Mouse (Mus musculus) gonadal fat pad, adult 2 months (tissue): ENCODE results near the gene Ctrb1. TPM values are rescaled to one million over a fixed set of nuclear protein-coding genes. Genes with fewer than 3 reads are reported as not detected.

ENCODE experiments used
- DNase-seq: peaks from one replicate; pipeline ENCODE4 v3.0.0-alpha.2; 2012; ENCODE audit warnings: low read depth
- polyA plus RNA-seq: library from polyadenylated mRNA; depleted of rRNA; stranded (reverse); fragments of >200 nt; gene quantifications from 2 replicates; pipeline ENCODE4 v1.2.3, GENCODE M21; 2012; rRNA removed

Ctrb1 gene
- 4.4 and 35.9 TPM in 2 replicates for polyA plus RNA-seq

GRCm38 (mm10) chr8:111690960-111691445 lies at the start of gene Ctrb1:
Gene Ctrb1 (minus strand): TSS chr8:111691010.
- no peak for DNase-seq

DNA sequence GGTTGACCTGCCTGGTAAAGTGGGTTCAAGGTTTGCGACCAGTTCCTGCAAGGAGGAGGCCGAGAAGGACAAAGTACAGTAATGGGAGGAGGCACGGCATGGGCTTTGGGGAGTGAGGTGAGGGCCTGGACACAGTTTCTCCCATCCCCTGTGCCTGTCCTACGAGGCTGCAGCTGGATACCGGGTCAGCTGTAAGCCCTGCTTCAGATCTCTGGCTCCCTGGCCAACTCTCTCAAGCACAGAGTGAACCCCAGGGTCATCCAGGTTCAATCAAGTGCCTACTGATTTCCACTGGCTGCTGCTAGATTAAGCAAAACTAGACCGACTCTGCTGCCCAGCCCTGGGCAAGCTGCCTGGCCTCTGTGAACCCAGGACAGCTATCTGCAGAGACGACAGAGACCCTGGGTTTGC lies 49.5 kb upstream of the Ctrb1 start:
- no peak for DNase-seq

DNA sequence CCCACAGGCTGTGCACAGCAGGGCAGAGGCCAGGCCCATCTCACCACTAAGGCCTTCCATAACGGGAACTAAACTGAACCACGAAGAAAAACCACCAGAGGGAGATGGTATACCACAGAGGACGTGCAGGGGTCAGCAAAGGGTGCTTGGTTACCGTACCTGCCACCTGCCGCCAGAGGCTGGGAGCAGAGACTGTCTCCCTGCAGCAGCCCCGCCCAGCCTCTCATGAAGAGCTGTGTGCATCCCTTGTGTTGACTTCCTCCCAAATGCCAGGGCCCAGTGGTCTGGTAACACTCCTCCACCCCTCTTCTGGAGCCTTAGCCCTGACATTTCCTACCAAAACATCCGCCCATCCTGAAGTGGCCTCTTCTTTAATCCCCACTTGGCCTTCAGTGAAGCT lies 48.8 kb upstream of the Ctrb1 start:
- DNase-seq, result no peak

- no peak for DNase-seq
Measured at GRCm38 (mm10) chr8:111738867-111739266, 48.1 kb upstream of the Ctrb1 start.

DNA sequence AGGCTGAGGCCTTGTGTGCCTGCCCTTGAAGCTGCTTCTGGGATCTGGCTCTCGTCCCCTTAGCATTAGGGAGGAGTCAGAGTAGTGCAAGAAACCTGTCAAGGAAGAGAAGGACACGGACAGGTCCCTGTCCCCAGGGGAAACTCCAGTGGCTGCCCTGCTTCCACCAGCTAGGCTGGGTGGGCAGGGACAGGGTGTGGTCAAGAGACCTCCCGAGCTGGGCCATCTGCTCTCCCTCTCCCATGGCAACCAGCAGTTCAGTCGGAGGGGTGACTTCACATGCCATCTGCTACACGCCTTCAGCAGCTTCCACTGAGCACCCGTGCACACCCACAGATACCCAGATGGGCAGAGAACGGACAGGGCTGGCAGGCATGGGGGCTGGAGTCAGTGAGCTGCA lies 45.5 kb upstream of the Ctrb1 start:
- no peak for DNase-seq

DNA sequence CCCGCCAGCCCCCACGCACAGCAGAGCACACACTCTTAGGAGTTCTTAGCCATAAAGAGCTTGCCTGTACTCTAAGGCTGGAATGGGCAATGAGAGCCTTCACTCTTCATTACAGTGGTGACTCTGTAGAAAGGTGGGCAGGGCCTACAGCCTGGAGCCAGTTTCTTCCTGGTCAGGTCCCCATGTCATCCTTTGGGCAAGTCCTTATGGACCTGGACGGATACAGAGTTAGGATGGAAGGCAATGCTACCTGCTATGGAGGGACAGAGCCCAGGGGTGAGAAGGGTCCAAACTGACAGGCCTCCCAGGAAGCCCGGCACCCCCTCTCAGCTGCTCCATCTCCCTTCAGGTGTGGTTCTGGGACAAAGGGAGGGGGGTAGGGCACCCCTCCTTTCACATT lies 45.0 kb upstream of the Ctrb1 start:
- DNase-seq, result no peak

DNA sequence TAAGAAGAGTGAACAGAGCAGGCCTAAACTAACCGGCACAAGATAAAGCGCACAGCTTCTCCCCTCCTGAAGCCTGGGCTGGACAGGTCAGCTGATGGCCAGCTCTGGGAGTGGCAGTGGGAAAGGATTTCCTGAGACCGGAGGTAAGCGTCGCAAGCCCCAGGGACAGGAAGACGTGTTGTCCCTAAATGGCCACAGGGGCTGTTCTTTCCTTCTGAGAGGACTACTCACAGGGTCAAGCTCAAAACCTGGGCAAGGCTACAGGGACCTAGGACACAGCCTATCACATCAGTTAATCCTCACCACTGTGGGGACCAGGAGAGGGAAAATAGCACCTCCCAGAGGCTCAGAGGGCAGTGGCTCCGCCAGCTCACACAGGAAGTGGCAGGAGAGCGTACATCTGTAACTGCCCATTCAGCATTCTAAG lies 44.5 kb upstream of the Ctrb1 start:
- DNase-seq, result no peak

DNA sequence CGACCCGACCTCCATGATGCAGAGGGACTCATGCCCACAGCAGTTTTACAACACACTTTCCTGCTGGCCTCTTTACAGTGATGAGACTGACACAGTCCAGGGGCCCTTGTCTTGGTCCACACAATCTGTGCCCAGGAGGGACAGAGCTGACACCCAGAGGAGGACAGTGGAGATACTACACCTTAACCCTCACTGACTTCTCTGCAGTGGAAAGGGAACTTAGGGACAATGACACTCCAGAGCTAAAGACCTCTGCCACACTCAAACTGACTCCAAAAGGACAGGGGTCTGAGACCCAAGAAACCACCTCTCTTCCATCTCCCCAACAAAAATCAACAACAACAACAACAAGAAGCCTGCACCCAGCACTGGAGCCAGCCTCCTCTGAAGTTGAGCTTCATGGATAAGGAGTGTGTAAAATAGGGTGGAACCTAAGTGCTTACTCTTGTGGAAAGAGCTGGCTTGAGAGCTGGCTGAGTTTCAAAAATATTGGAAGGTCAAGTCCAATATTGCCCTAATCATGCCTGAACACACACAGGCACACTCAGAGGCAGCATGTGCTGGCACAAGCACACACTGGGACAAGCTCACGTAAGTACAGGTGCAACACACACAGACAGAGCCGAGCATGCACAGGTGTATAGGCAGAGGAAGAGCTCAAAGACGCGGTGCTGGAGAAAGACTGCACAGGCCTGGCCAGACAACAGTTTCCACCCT lies 43.6 kb upstream of the Ctrb1 start:
- no peak for DNase-seq

GRCm38 (mm10) chr8:111733581-111734243 lies 42.9 kb upstream of the Ctrb1 start:
- no peak for DNase-seq

DNA sequence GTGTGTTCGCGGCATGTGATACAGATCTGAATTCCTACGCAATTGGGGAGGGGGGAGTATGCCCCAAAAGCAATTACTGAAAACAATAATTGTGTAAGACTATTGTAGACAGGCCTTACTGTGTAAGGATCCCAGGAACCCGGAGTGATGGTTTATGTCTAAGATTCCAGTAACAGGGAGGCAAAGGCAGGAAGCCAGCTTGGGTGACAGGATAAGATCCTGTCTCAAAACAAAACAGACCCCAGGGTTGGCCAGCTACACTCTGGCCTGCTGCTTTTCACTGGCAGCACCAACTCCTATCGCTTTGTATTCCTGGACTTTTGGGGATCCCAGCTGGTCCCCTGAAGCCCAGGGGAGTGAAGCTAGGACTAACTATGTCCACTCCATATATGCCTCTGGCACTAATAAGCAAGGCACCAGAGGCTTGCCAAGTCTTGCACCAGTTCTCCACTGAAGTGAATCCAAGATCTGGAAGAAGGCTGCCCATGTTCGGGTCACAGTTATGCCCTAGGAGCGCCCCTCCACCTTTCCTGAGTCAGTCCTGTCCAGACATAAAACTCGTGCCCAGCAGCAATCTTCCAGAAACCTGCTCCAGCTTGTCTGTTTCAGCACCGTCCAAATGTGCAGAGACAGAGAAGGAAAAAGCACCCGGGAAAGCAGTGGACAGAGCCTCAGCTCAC lies 41.7 kb upstream of the Ctrb1 start:
- peak; percentile 63 for DNase-seq

GRCm38 (mm10) chr8:111732004-111732403 lies 41.2 kb upstream of the Ctrb1 start:
- no peak for DNase-seq

DNA sequence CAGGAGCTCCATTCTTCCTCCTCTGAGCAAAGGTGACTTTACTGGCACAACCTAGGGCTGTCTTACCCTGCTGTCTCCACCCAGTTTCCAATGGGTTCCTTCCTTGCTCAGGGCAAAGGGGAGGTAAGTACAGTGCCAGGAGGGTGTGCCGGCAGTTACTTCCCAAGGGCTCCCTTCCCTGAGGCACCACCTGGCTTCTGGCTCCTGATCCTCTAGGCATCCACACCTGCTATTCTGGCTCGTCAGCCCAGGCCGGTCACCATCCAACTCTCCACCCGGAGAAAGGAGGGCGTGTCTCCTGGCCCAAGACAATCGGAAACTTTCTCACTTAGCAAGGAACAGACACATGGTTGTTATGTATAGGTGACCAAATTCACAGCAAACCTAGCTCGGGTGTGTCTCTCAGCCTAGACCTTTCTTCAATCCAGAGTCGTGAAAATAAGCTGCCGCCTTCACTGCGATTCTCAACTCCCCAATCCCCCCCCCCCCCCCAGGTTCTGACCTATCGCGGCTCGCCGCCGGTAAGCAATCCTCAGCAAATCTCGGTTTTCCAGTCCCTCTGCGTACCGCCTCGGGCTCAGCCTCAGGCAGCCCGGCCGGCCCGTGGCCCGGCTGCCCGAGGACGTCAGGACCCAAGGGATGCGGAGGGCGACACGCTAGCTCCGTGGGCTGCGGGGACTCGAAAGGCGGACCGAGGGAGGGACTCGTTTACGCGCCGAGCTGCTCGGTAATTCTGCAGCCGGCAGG lies 40.6 kb upstream of the Ctrb1 start:
- no peak for DNase-seq

DNA sequence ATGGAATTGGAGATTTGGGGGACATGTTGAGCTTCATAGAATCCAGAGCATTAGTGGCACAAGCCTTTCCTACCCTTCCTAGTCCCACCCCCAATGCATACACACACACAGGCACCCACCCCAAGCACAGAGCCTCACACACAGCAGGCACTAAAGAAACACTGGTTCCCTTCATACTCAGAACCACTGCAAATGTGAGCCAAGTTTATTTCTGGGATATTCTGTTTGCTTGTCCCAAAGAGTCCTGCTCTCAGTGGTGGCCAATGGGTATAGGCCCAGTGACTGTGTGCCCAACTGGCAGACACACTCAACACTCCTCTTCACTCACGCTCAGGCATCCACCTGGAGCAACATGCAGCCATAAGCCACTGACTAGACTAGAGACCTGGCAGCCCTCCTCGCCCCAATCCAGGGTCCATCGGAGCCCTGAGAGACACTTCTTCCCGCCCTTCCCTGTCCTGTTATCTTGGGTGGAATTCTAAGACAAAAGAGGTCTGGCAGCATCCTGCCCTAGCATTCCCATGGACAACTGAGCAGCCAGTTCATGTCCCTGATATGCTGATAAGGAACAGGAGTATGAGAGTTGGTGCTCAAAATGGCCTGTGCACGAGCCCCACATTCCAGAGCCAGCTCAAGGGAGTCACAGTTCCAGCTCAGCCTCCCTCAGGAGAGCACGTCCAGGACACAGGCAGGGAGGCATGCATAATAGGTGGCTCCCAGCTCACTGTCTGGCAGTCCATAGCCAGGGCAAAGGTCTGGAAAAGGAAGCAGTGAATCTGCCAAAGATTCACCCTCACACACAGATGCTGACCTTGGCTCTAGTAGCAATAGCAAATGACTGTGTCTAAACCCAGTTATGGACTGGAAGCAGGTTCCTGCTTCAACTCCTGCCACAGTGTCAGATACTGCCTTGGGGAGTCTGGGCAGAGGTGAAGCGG lies 38.7 kb upstream of the Ctrb1 start:
- DNase-seq, result peak; percentile 77

DNA sequence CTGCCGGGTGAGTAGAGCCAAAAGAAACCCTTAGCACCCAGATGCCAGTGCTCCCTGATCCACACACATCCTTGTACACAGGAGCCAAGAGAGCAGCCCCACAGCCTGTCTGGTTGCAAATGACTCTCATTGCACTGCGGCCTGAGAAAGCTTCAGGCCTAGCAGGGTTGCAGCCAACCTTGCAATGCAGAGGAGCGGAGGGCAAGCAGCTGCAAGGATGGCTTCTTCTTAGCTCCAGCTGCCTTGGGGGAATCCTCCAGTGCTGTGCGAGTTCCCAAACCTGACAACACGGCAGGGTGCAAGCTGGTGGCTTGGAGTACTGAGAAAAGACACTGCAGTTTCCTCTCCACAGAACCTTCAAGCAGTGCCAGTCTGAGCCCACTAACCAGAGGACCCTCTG lies 37.7 kb upstream of the Ctrb1 start:
- DNase-seq, result no peak

DNA sequence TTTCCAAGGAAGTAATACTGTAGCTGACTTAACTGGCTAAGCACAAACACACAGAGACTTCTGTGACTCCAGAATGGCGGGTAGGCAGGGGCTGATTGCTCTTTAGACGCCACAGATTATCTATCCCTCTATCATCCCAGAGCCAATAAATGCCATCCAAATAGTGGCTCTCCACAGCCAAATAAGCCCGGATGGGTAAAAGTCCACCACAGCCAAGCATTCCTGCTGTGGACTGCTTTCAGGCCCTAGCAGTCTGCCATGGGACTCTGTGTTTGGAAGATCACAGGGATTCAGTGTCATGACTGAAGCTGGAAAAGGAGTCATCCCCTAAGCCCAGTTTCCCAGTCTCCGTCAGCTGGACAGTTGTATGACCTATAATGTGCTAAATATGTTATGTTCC lies 36.7 kb upstream of the Ctrb1 start:
- no peak for DNase-seq

GRCm38 (mm10) chr8:111726102-111726900 lies 35.5 kb upstream of the Ctrb1 start:
- DNase-seq, result peak; percentile 69

DNA sequence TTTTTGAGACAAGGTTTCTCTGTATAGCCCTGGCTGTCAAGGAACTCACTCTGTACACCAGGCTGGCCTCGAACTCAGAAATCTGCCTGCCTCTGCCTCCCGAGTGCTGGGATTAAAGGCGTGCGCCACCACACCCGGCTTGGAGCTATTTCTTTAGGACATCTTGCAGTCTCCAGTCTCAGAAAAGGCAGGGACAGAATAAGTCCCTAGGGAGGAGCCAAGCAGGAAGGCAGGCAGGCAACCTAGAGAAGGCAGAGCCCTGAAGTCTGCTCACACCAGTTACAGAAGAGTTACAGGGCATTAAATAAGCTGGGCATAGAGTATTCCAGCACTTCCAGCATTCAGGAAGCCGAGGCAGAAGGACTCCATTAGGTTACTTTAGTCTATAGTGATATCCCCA lies 34.5 kb upstream of the Ctrb1 start:
- DNase-seq, result no peak

- DNase-seq, result no peak
Measured at GRCm38 (mm10) chr8:111720115-111720544, 29.3 kb upstream of the Ctrb1 start.

DNA sequence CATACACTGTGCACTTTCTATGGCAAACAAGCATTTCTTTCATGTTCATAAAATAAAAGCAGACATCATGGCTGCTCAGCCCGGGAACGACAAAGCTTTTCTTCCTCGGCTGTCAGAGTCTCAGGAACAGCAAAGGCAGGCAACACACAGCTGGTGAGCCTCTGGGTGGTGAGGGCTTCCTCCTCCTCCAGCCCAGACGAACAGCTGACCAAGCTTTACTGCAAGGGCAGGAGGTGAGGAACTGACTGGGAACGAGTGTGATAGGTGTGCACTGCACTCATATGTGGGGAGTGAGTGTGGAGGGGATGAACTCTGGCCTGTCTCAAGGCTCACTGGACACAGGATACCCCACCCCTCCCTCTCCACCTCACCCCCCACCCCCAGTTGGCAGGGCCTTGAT lies 28.1 kb upstream of the Ctrb1 start:
- no peak for DNase-seq

DNA sequence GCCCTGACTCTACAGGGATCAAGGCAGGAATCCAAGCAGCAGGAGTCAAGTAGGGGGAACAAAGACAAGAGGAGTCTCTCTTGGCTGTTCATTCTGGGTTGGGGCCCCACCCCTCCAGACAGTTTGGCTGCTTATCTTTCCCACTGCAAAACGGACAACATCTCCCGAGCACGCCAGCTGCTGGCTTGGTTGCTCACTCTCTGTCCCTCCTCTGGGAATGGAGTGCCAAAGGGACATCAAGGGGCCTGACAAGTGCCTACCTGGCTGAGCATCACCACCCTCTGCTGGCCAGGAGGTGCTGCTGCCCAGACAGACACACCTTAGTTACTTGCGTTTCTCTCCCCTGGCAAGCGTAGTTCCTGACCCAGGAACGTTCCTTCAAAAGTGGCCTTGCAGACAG lies 27.1 kb upstream of the Ctrb1 start:
- no peak for DNase-seq
